Mouse (Mus musculus) megakaryocyte, embryonic 14.5 days (primary cell): Measurements from ENCODE around the gene Far2.

Experiments used
- FLI1 ChIP-seq: IDR thresholded peaks from 2 replicates; pipeline ENCODE4 v1.6.1; 2012; ENCODE audit warnings: low read length, inconsistent platforms, mixed read lengths
- GATA1 ChIP-seq: IDR thresholded peaks from 3 replicates; pipeline ENCODE4 v1.6.1; 2012; ENCODE audit warnings: mixed read lengths, low read length, inconsistent platforms, borderline replicate concordance

DNA sequence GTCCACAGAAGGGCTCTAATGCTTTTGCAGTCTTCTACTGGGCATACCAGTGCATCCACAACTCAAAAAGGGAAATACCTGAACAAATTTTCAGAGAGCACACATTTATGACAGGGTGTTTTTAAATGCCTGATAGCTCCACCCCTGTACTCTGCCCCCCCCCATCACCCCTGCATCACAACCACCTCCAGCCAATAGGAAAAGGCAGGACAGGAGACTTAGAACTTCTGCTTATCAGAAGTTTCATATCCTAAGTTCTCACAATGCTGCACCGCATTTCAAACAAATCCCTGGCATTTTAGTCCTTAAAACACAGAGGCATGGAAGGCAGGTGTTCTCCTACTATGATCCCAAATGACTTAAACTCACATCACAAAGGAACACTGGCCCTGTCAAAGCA, 55.4 kb downstream of the Far2 start:
- TF ChIP-seq GATA1 (no peak), FLI1 (no peak)
